Mouse (Mus musculus) WW6 (cell line): Measurements from ENCODE around the gene Fermt2.
"Not testable (repeated sequence)": the region's sequence is repeated elsewhere in the genome, so short reads cannot be mapped to it uniquely, and the experiment has no call there.

Experiments used
- DNase-seq: peaks from one replicate; pipeline ENCODE4 v3.0.0-alpha.2; 2013; ENCODE audit warnings: low read depth, low spot score

Fermt2 gene

GRCm38 (mm10) chr14:45510787-45511186, 19.1 kb downstream of the Fermt2 start:
- no peak for DNase-seq

GRCm38 (mm10) chr14:45507923-45508322, 22.0 kb downstream of the Fermt2 start:
- no peak for DNase-seq

- no peak for DNase-seq
Observed at GRCm38 (mm10) chr14:45507447-45507846, 22.5 kb downstream of the Fermt2 start.

- DNase-seq = no peak
Observed at GRCm38 (mm10) chr14:45507032-45507431, 22.9 kb downstream of the Fermt2 start.

- DNase-seq = no peak
Observed at GRCm38 (mm10) chr14:45506165-45506564, 23.8 kb downstream of the Fermt2 start.

- DNase-seq = no peak
Observed at GRCm38 (mm10) chr14:45504422-45505113, 25.4 kb downstream of the Fermt2 start.

GRCm38 (mm10) chr14:45503934-45504333, 26.0 kb downstream of the Fermt2 start:
- no peak for DNase-seq

- DNase-seq = no peak
Observed at GRCm38 (mm10) chr14:45500052-45500451, 29.9 kb downstream of the Fermt2 start.

- no peak for DNase-seq
Observed at GRCm38 (mm10) chr14:45497116-45497515, 32.8 kb downstream of the Fermt2 start.

- not testable (repeated sequence) for DNase-seq
Observed at GRCm38 (mm10) chr14:45495810-45496209, 34.1 kb downstream of the Fermt2 start.

- DNase-seq = no peak
Observed at GRCm38 (mm10) chr14:45493891-45494290, 36.0 kb downstream of the Fermt2 start.

- no peak for DNase-seq
Observed at GRCm38 (mm10) chr14:45492668-45493067, 37.2 kb downstream of the Fermt2 start.

GRCm38 (mm10) chr14:45492038-45492437, 37.9 kb downstream of the Fermt2 start:
- DNase-seq = no peak

GRCm38 (mm10) chr14:45487201-45487600, 42.7 kb downstream of the Fermt2 start:
- DNase-seq = not testable (repeated sequence)

- DNase-seq = not testable (repeated sequence)
Observed at GRCm38 (mm10) chr14:45483361-45483760, 46.6 kb downstream of the Fermt2 start.

- DNase-seq = no peak
Observed at GRCm38 (mm10) chr14:45478977-45479806, 50.7 kb downstream of the Fermt2 start.

GRCm38 (mm10) chr14:45478515-45478914, 51.4 kb downstream of the Fermt2 start:
- no peak for DNase-seq

- DNase-seq = no peak
Observed at GRCm38 (mm10) chr14:45477651-45478050, 52.3 kb downstream of the Fermt2 start.

- no peak for DNase-seq
Observed at GRCm38 (mm10) chr14:45476990-45477389, 52.9 kb downstream of the Fermt2 start.

GRCm38 (mm10) chr14:45472536-45472935, 57.4 kb downstream of the Fermt2 start:
- no peak for DNase-seq

GRCm38 (mm10) chr14:45469446-45469845, 60.5 kb downstream of the Fermt2 start:
- DNase-seq = no peak

- DNase-seq = not testable (repeated sequence)
Observed at GRCm38 (mm10) chr14:45466371-45466770, 63.5 kb downstream of the Fermt2 start.
